Mouse (Mus musculus) spleen, adult 2 months (tissue): ENCODE data around the gene Usp7.

ENCODE experiments used
- CTCF ChIP-seq: fragments of 200-500 bp; IDR thresholded peaks from 2 replicates; pipeline ENCODE4 v1.5.1; 2011; ENCODE audit warnings: mild to moderate bottlenecking, inconsistent platforms; ENCODE audit not compliant: insufficient read depth, insufficient read length, insufficient replicate concordance; ENCODE audit errors: extremely low read depth
- POLR2A ChIP-seq: fragments of 200-500 bp; IDR thresholded peaks from 2 replicates; pipeline ENCODE4 v1.6.1; 2011; ENCODE audit warnings: low read depth, low read length, inconsistent platforms

DNA sequence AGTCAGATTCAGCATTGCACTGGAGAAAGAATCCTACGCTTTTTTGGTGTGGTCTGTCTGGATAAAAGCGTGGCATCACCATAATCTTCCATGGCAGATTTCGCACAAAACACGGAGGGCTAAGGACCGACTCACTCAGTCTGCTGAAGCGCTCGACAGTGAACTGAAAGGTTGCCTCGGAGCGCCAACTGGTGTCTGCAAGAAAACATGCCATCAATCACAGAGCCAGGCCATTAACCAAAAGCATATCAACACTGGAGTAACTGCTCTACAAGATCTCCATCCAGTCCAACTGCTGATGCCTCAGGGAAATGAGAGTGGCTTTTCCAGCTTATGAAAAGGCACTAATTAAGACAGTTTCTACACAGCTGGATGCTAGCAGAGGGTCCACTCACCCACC, 80.1 kb downstream of the Usp7 start:
- TF ChIP-seq CTCF = no peak
- no peak for TF ChIP-seq POLR2A
